Mouse (Mus musculus) neural tube, embryonic 15.5 days (tissue): ENCODE data around the gene Ybx1. TPM values are rescaled to one million over a fixed set of nuclear protein-coding genes. Genes with fewer than 3 reads are reported as not detected.
"Not testable (repeated sequence)": the region's sequence is repeated elsewhere in the genome, so short reads cannot be mapped to it uniquely, and the experiment has no call there.

Source experiments
- ATAC-seq: fragments of 200-750 bp; cut with Nextera tagmentation; 2 replicates; pipeline ENCODE4 v1.8.0; 2017; ENCODE audit warnings: mild to moderate bottlenecking, moderate TSS enrichment, moderate library complexity; ENCODE audit not compliant: low FRiP score
- H3K27ac ChIP-seq: fragments of 300-500 bp; sonication (generic); replicated peaks from 2 replicates; pipeline ENCODE4 v1.5.1; 2015; ENCODE audit warnings: mild to moderate bottlenecking, inconsistent platforms
- H3K27me3 ChIP-seq: fragments of 300-500 bp; sonication (generic); replicated peaks from 2 replicates; pipeline ENCODE4 v1.6.1; 2015; ENCODE audit warnings: inconsistent platforms
- H3K36me3 ChIP-seq: fragments of 300-500 bp; sonication (generic); 2 replicates; pipeline ENCODE4 v1.6.1; 2015; ENCODE audit warnings: inconsistent platforms
- H3K4me1 ChIP-seq: fragments of 300-500 bp; sonication (generic); 2 replicates; pipeline ENCODE4 v1.6.1; 2015; ENCODE audit warnings: inconsistent platforms
- H3K4me2 ChIP-seq: fragments of 300-500 bp; sonication (generic); 2 replicates; pipeline ENCODE4 v1.6.1; 2015; ENCODE audit warnings: inconsistent platforms, mild to moderate bottlenecking, moderate library complexity
- H3K4me3 ChIP-seq: fragments of 300-500 bp; sonication (generic); replicated peaks from 2 replicates; pipeline ENCODE4 v1.5.1; 2015; ENCODE audit warnings: mild to moderate bottlenecking, inconsistent platforms
- H3K9ac ChIP-seq: fragments of 300-500 bp; sonication (generic); replicated peaks from 2 replicates; pipeline ENCODE4 v1.6.1; 2015; ENCODE audit warnings: mild to moderate bottlenecking, inconsistent platforms
- H3K9me3 ChIP-seq: fragments of 300-500 bp; sonication (generic); replicated peaks from 2 replicates; pipeline ENCODE4 v1.6.1; 2016; ENCODE audit warnings: inconsistent platforms
- WGBS: fragments of 180-500 bp; shearing (Covaris S2); methylation state at CpG from one replicate; pipeline ENCODE4 v1.1.7; 2015; ENCODE audit warnings: mixed read lengths; 5-methylcytosine and 5-hydroxymethylcytosine counted together
- polyA plus RNA-seq: library from polyadenylated mRNA; unstranded; fragments of >200 nt; fragmentation: Nextera tagmentation; extraction: Ambion mirVana; gene quantifications from 2 replicates; pipeline ENCODE4 v1.2.1, GENCODE M21; 2015

Gene Ybx1
- polyA plus RNA-seq, 1 experiment from 2014 or later = 871 TPM

DNA sequence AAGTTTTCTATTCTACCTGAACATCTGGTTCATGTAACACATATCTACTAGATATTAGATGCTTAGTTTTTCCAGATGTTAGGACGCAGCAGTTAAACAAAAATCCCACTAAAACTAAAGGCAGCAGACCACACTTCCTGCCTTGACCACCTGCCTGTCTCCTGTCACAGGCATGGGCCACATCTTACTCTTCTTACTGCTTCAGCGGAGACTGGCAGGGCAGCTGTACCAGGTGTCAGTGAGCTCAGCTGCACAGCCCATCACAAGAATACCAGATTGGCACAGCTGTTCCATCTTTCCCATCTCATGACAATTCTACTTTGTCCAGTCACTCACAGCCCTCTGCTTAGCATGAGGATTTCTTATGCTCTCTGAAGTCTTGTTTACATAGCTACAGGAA lies 3.0 kb upstream of the Ybx1 start:
- H3K4me1 ChIP-seq = peaks cover 15% of the 10 kb centered on the region
- no peak overlapping the region for H3K27ac ChIP-seq
- ATAC-seq = no peak
- no peaks in the 10 kb centered on the region for H3K36me3 ChIP-seq
- no peak overlapping the region for H3K9ac ChIP-seq
- no peaks in the 10 kb centered on the region for H3K27me3 ChIP-seq
- 89% methylated on average over 2 of the region's 2 CpGs for WGBS
- H3K9me3 ChIP-seq = no peaks in the 10 kb centered on the region
- H3K4me3 ChIP-seq = no peak overlapping the region
- H3K4me2 ChIP-seq = no peak overlapping the region

DNA sequence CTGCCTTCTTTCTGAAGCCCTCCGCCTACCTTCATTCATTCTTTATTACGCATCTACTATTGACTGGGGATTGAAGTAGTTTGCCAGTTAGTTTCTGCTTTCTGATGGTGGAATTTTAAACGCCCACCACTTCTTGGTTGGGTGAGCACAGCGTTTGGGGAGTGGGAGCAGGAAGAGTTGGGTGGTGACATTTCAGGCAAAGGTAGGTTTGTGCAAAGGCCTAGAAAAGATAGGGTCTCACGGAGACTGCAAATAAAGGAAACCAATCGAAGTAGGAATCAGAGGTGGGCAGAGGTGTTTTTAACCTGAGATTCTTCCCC lies 690 bp upstream of the Ybx1 start:
- Histone ChIP-seq H3K9me3 (no peaks in the 10 kb centered on the region), H3K4me2 (peak overlapping the region; percentile 65), H3K27ac (peak overlapping the region; percentile 98), H3K4me3 (peak overlapping the region; percentile 87), H3K4me1 (peaks cover 36% of the 10 kb centered on the region), H3K27me3 (no peaks in the 10 kb centered on the region), H3K9ac (peak overlapping the region; percentile 77), H3K36me3 (no peaks in the 10 kb centered on the region)
- WGBS = 5% methylated on average over 6 of the region's 6 CpGs
- ATAC-seq = no peak

DNA sequence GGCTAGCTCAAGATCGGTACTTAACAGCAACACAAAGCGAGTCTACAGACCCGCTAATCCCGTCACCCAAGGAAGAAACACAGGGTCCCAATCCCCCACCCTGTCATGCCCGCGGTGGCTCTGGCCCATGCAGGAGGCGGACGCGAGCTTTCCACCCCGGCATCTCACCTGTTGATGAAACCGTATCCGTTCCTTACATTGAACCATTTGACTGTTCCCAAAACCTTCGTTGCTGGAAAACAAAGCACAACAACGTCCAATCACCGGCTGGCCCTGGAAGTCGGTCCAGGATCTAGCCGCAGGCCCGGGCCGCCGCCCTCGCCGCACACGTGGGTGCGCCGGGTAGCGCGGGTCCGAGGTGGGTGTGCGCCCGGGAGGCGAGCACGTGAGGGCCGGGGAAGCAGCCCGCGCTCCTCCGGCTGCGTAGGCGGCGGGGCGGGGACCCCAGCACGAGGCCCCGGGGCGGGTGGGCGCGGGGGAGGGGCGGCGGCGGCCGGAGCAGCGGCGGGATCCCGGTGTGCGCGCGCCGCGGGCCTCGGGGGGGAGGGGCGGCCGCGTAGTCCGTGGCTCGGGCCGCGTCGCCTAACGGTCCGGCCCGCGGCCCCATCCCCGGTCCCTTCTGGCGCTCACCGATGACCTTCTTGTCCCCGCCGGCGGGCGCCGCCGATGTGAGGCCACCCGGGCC lies 688 bp downstream of the Ybx1 start:
- H3K27me3 ChIP-seq = no peaks in the 10 kb centered on the region
- H3K9me3 ChIP-seq = no peaks in the 10 kb centered on the region
- peak overlapping the region; percentile 82 for H3K9ac ChIP-seq
- H3K4me1 ChIP-seq = peaks cover 39% of the 10 kb centered on the region
- no peaks in the 10 kb centered on the region for H3K36me3 ChIP-seq
- under 1% methylated on average over 52 of the region's 80 CpGs for WGBS
- H3K4me2 ChIP-seq = peak overlapping the region; percentile 73
- ATAC-seq = peak; percentile 27; the same call in 1 of the 2 replicates
- peak overlapping the region; percentile 98 for H3K27ac ChIP-seq
- H3K4me3 ChIP-seq = peak overlapping the region; percentile 87

DNA sequence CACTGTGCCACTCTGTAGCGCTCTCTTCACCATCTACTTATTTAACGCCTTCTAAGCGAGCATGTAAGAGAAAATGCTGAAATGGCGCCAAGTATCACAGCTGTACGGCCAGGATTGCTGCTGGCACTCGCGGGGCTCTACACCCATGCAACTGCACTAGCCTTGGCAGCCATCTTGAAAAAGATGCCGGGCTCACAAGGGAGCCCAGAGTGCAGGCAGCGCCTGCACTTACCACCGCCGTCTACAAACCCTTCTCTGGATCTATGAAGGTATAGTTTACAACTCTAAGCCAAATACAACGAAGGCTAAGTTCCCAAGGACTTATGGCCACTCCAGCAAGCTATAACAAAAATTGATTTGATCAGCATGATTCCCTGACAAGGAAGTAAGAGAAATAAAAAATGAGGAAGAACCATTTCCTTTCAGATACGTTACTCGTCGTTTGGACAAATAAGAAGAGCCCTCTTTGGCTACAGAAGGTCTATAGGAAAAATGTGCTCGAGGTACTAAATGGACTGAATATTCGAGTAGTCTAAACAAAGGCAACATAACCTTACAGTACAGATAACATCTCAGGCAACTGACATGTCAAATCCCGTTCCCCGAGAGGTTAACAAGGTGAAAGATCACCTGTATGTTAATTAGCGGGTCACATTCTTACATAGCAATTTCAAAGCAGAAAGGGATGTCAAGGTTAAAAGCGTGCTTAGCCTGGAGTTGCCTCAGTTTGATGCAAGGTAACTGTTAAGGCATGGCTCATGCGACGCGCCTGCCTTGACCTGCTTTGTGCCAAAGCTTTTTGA lies 1.4 kb downstream of the Ybx1 start:
- Histone ChIP-seq H3K36me3 (no peaks in the 10 kb centered on the region), H3K4me1 (peaks cover 39% of the 10 kb centered on the region), H3K4me2 (peak overlapping the region; percentile 73), H3K9me3 (no peaks in the 10 kb centered on the region), H3K27ac (peak overlapping the region; percentile 98), H3K9ac (peak overlapping the region; percentile 82), H3K27me3 (no peaks in the 10 kb centered on the region), H3K4me3 (peak overlapping the region; percentile 87)
- 1% methylated on average over 24 of the region's 24 CpGs for WGBS
- no peak for ATAC-seq

DNA sequence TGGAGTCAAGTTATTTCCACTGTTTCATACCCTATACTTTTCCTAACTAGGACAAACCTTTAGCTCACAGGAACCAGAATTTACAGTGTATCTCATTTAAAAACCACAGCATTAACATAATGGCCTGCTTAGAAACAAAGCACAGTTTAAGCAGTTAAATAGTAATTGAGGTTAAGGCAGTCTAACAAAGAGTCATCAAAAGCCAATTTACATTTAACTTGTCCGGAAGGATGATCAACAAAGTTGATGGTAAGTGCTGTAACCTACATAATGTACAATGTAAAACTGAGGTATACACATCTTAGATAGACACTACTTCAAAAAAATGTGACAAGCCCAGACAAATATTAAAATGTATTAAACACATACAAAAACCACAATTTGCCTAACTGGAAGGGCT lies 2.5 kb downstream of the Ybx1 start:
- Histone ChIP-seq H3K36me3 (no peaks in the 10 kb centered on the region), H3K27me3 (no peaks in the 10 kb centered on the region), H3K4me2 (peak overlapping the region; percentile 73), H3K4me3 (peak overlapping the region; percentile 87), H3K9me3 (no peaks in the 10 kb centered on the region), H3K9ac (peak overlapping the region; percentile 82), H3K27ac (peak overlapping the region; percentile 98; the same call in 1 of the 2 replicates), H3K4me1 (peaks cover 48% of the 10 kb centered on the region)
- 47% methylated on average over 1 of the region's 1 CpGs for WGBS
- no peak for ATAC-seq

DNA sequence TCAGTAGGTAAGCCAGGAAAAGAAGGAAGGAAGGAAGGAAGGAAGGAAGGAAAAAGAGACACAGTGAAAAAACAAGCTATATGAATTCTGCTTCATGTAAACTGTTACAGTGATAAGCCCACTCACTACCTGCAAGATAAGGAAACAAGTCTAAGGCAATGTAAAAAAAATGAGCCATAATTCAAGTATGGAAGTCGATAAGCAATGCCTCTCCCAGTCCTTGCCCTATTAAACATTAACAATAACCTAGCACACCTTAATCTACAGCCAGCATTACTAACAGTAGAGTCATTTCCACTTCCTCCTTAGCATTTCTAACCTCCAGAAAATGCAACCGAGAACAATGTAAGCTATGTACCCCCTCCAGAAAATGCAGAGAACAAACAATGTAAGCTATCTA lies 9.1 kb downstream of the Ybx1 start:
- H3K9me3 ChIP-seq = no peaks in the 10 kb centered on the region
- WGBS = 89% methylated on average over 2 of the region's 2 CpGs
- H3K27ac ChIP-seq = no peak overlapping the region
- no peaks in the 10 kb centered on the region for H3K27me3 ChIP-seq
- no peak for ATAC-seq
- peaks cover 15% of the 10 kb centered on the region for H3K4me1 ChIP-seq
- H3K4me2 ChIP-seq = no peak overlapping the region
- H3K4me3 ChIP-seq = no peak overlapping the region
- H3K9ac ChIP-seq = no peak overlapping the region
- H3K36me3 ChIP-seq = peaks cover 35% of the 10 kb centered on the region

DNA sequence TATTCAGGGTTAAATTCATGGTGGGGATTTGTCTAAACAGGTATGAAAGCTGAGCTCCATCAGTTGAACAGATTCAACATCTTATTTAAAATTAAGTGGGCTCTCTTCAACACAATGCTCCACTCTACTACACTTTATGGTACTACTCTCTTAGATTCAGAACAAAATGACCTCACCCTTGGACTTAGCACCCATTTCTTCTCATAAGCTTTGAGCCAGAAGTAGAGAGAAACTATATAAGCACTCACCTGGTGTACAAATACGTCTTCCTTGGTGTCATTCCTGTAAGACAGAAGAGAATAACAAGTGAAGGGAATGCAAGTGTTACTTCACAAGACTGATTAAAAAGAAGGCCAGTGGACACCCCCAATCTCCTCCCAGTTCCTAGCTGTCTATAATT lies 9.5 kb downstream of the Ybx1 start:
- peaks cover 13% of the 10 kb centered on the region for H3K4me1 ChIP-seq
- no peak overlapping the region for H3K27ac ChIP-seq
- WGBS = 95% methylated on average over 1 of the region's 1 CpGs
- no peaks in the 10 kb centered on the region for H3K27me3 ChIP-seq
- no peak for ATAC-seq
- H3K4me2 ChIP-seq = no peak overlapping the region
- H3K4me3 ChIP-seq = no peak overlapping the region
- no peaks in the 10 kb centered on the region for H3K9me3 ChIP-seq
- no peak overlapping the region for H3K9ac ChIP-seq
- H3K36me3 ChIP-seq = peaks cover 39% of the 10 kb centered on the region

DNA sequence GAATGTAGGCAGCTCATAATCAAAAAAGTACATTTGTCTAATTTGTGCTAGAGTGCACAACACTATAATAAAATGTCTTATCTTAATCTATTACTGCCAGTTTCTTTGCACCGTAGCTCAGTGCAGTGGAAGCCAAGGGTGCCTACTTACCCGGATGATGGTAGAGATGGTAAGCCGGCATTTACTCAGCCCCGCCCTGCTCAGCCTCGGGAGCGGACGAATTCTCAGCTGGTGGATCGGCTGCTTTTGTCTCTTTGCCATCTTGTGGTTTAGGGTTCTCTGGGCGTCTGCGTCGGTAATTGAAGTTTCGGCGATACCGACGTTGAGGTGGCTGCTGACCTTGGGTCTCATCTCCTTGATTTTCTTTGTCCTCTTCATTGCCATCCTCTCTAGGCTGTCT lies 15.6 kb downstream of the Ybx1 start:
- H3K36me3 ChIP-seq = peaks cover 80% of the 10 kb centered on the region
- not testable (repeated sequence) for H3K27me3 ChIP-seq, H3K4me1 ChIP-seq, H3K9me3 ChIP-seq, ATAC-seq, H3K9ac ChIP-seq, H3K4me3 ChIP-seq, H3K4me2 ChIP-seq, H3K27ac ChIP-seq
- WGBS = 87% methylated on average over 15 of the region's 15 CpGs

DNA sequence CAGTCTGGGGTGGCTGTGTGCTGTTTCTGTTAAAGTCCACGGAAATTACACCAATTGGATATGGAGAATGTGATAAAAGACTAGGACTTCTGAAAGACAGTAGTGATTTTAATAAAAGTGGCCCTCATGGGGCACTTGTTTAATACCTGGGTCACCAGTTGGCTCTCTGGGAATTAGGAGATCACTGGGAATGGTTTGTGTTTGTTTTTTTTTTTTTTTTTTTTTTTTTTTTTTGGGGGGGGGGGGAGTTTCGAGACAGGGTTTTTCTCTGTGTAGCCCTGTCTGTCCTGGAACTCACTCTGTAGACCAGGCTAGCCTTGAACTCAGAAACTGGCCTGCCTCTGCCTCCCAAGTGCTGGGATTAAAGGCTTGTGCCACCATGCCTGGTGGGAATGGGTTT lies 18.7 kb downstream of the Ybx1 start:
- ATAC-seq = no peak
- Histone ChIP-seq H3K4me3 (no peak overlapping the region), H3K4me1 (no peaks in the 10 kb centered on the region), H3K9ac (no peak overlapping the region), H3K27me3 (no peaks in the 10 kb centered on the region), H3K36me3 (peaks cover 85% of the 10 kb centered on the region), H3K9me3 (no peaks in the 10 kb centered on the region), H3K27ac (no peak overlapping the region), H3K4me2 (no peak overlapping the region)
- WGBS = 91% methylated on average over 2 of the region's 2 CpGs

DNA sequence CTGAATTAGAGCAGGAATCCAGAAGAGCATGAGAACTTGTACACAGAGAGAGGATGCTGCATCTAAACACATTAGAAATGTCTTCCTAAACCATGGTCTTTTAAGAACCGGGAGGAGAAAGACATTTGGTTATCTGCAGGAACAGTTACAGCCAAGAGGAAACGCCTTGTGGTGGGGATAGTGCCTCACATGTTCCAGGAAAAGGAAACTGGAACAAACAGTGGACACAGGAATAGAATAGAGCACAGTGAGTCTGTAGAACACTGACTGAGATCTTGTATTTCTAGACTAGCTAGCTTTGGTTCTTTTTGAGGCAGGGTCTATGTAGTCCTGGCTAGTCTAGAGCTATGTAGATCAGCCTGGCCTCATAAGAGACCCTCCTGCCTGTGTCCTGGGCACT lies 19.2 kb downstream of the Ybx1 start:
- H3K4me3 ChIP-seq = no peak overlapping the region
- WGBS = 93% methylated on average over 2 of the region's 2 CpGs
- H3K9me3 ChIP-seq = no peaks in the 10 kb centered on the region
- peaks cover 85% of the 10 kb centered on the region for H3K36me3 ChIP-seq
- H3K9ac ChIP-seq = no peak overlapping the region
- H3K27me3 ChIP-seq = no peaks in the 10 kb centered on the region
- no peak for ATAC-seq
- H3K27ac ChIP-seq = no peak overlapping the region
- H3K4me2 ChIP-seq = no peak overlapping the region
- H3K4me1 ChIP-seq = no peaks in the 10 kb centered on the region

DNA sequence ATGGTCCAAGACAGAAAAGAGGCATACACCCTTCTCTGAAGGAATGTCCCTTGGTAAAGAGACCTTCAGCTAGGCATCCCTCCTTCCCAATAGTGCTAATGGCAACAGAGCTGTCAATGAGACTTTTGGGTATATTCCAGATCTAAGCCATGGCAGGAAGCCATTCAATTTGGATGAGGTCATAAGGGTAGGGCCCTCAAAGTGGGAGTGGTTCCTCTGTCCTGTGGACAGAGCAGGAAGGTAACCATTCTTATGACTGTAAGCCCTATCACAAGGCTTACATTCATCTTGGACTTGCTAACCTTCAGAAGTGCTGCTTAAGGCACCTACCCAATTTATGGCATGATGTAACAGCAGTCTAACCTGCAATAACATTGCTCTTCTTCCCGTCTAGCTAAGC lies 19.8 kb downstream of the Ybx1 start:
- 87% methylated on average over 1 of the region's 1 CpGs for WGBS
- Histone ChIP-seq H3K4me2 (no peak overlapping the region), H3K9me3 (no peaks in the 10 kb centered on the region), H3K4me3 (no peak overlapping the region), H3K27me3 (no peaks in the 10 kb centered on the region), H3K4me1 (no peaks in the 10 kb centered on the region), H3K36me3 (peaks cover 85% of the 10 kb centered on the region), H3K27ac (no peak overlapping the region), H3K9ac (no peak overlapping the region)
- ATAC-seq = no peak

DNA sequence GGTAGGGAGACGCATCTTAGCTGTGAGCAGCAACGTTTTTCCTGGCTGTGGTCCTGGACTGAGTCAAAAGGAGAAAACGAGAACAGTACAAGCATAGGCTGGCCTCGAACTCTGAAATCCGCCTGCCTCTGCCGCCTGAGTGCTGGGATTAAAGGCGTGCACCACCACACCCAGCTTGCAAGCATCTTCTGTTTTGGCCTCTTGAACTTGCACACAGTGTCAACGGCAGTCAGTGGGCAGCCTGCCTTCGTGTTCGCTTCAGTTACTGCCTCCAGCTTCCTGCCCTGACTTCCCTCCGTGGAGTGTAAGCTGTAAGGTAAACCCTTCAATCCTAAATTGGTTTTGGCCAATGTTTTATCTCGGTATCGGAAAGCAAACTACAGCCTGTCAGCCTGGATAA lies 27.8 kb downstream of the Ybx1 start:
- Histone ChIP-seq H3K9ac (no peak overlapping the region), H3K4me2 (no peak overlapping the region), H3K9me3 (no peaks in the 10 kb centered on the region), H3K4me3 (no peak overlapping the region), H3K4me1 (no peaks in the 10 kb centered on the region), H3K36me3 (peaks cover 19% of the 10 kb centered on the region), H3K27me3 (no peaks in the 10 kb centered on the region), H3K27ac (no peak overlapping the region)
- ATAC-seq = no peak
- WGBS = 82% methylated on average over 13 of the region's 13 CpGs
